Mouse (Mus musculus): ENCODE results near the gene Poc1a.

Poc1a gene

GRCm38 (mm10) chr9:106280808-106281544, at the start of gene Poc1a:
TSS of gene Poc1a (plus strand) at chr9:106281061.
- in situ Hi-C loops (cut with MboI, MseI) = loop anchor here (5.0 kb wide), 1 partner anchor 86 kb away; the partner anchor contains the start of gene Dusp7

- in situ Hi-C loops (cut with MboI, MseI) = no loop called here
These were observed 49.6 kb upstream of the Poc1a start for GRCm38 (mm10) chr9:106231220-106231619.

- in situ Hi-C loops (cut with MboI, MseI) = no loop called here
These were observed 49.0 kb upstream of the Poc1a start for GRCm38 (mm10) chr9:106231816-106232215.

- in situ Hi-C loops (cut with MboI, MseI) = no loop called here
These were observed 47.9 kb upstream of the Poc1a start for GRCm38 (mm10) chr9:106232956-106233355.

- in situ Hi-C loops (cut with MboI, MseI) = no loop called here
These were observed 46.9 kb upstream of the Poc1a start for GRCm38 (mm10) chr9:106233953-106234352.

GRCm38 (mm10) chr9:106235194-106235830, 45.5 kb upstream of the Poc1a start:
- in situ Hi-C loops (cut with MboI, MseI) = no loop called here

GRCm38 (mm10) chr9:106236156-106236817, 44.6 kb upstream of the Poc1a start:
- in situ Hi-C loops (cut with MboI, MseI) = no loop called here

GRCm38 (mm10) chr9:106236818-106237211, 44.0 kb upstream of the Poc1a start:
- in situ Hi-C loops (cut with MboI, MseI) = no loop called here

GRCm38 (mm10) chr9:106237401-106237800, 43.5 kb upstream of the Poc1a start:
- in situ Hi-C loops (cut with MboI, MseI) = no loop called here

GRCm38 (mm10) chr9:106237878-106238277, 43.0 kb upstream of the Poc1a start:
- in situ Hi-C loops (cut with MboI, MseI) = no loop called here

GRCm38 (mm10) chr9:106241541-106242164, 39.2 kb upstream of the Poc1a start:
- in situ Hi-C loops (cut with MboI, MseI) = no loop called here

GRCm38 (mm10) chr9:106242813-106243488, 37.9 kb upstream of the Poc1a start:
- in situ Hi-C loops (cut with MboI, MseI) = no loop called here

- in situ Hi-C loops (cut with MboI, MseI) = no loop called here
These were observed 31.3 kb upstream of the Poc1a start for GRCm38 (mm10) chr9:106249550-106249949.

GRCm38 (mm10) chr9:106250245-106250644, 30.6 kb upstream of the Poc1a start:
- in situ Hi-C loops (cut with MboI, MseI) = no loop called here

GRCm38 (mm10) chr9:106251066-106251465, 29.8 kb upstream of the Poc1a start:
- in situ Hi-C loops (cut with MboI, MseI) = no loop called here

GRCm38 (mm10) chr9:106254001-106254400, 26.9 kb upstream of the Poc1a start:
- in situ Hi-C loops (cut with MboI, MseI) = no loop called here

- in situ Hi-C loops (cut with MboI, MseI) = no loop called here
These were observed 22.4 kb upstream of the Poc1a start for GRCm38 (mm10) chr9:106258412-106258811.

- in situ Hi-C loops (cut with MboI, MseI) = no loop called here
These were observed 21.9 kb upstream of the Poc1a start for GRCm38 (mm10) chr9:106258990-106259389.

- in situ Hi-C loops (cut with MboI, MseI) = no loop called here
These were observed 19.8 kb upstream of the Poc1a start for GRCm38 (mm10) chr9:106261058-106261457.

- in situ Hi-C loops (cut with MboI, MseI) = no loop called here
These were observed 19.4 kb upstream of the Poc1a start for GRCm38 (mm10) chr9:106261491-106261890.

GRCm38 (mm10) chr9:106262075-106262474, 18.8 kb upstream of the Poc1a start:
- in situ Hi-C loops (cut with MboI, MseI) = no loop called here
